Mouse (Mus musculus) heart, postnatal 0 days (tissue): ENCODE data around the gene Nrip1. TPM values are rescaled to one million over a fixed set of nuclear protein-coding genes. Genes with fewer than 3 reads are reported as not detected.
A peak's percentile ranks its signal among the peaks of the same experiment; 100 is the strongest.

Experiments used
- ATAC-seq: fragments of 200-750 bp; cut with Nextera tagmentation; 2 replicates; pipeline ENCODE4 v1.8.0; 2017; ENCODE audit warnings: low read depth, moderate number of reproducible peaks, moderate library complexity; ENCODE audit not compliant: insufficient read depth
- DNase-seq: peaks from one replicate; pipeline ENCODE4 v3.0.0-alpha.2; 2016; ENCODE audit warnings: low spot score
- H3K27ac ChIP-seq: fragments of 300-500 bp; sonication (generic); 2 replicates; pipeline ENCODE4 v1.5.1; 2014; ENCODE audit warnings: low read depth, mild to moderate bottlenecking
- H3K27me3 ChIP-seq: fragments of 300-500 bp; sonication (generic); 2 replicates; pipeline ENCODE4 v1.6.1; 2014; ENCODE audit warnings: low read length, mixed read lengths; ENCODE audit not compliant: control insufficient read depth, insufficient read depth
- H3K36me3 ChIP-seq: fragments of 300-500 bp; sonication (generic); replicated peaks from 2 replicates; pipeline ENCODE4 v1.6.1; 2014; ENCODE audit warnings: low read length, mixed read lengths; ENCODE audit not compliant: control insufficient read depth, insufficient read depth
- H3K4me1 ChIP-seq: fragments of 300-500 bp; sonication (generic); 2 replicates; pipeline ENCODE4 v1.6.1; 2014; ENCODE audit warnings: antibody characterized with exemption; ENCODE audit not compliant: control insufficient read depth, insufficient read depth
- H3K4me2 ChIP-seq: fragments of 300-500 bp; sonication (generic); 2 replicates; pipeline ENCODE4 v1.6.1; 2014; ENCODE audit warnings: low read depth, mild to moderate bottlenecking, low read length, moderate library complexity
- H3K4me3 ChIP-seq: fragments of 300-500 bp; sonication (generic); 2 replicates; pipeline ENCODE4 v1.5.1; 2014; ENCODE audit warnings: low read depth, low read length
- H3K9ac ChIP-seq: fragments of 300-500 bp; sonication (generic); replicated peaks from 2 replicates; pipeline ENCODE4 v1.6.1; 2014; ENCODE audit warnings: low read depth, low read length, mixed read lengths
- H3K9me3 ChIP-seq: fragments of 300-500 bp; sonication (generic); replicated peaks from 2 replicates; pipeline ENCODE4 v1.6.1; 2016; ENCODE audit warnings: low read length; ENCODE audit not compliant: control insufficient read depth
- CTCF ChIP-seq: IDR thresholded peaks from 2 replicates; pipeline ENCODE4 v1.5.1; 2016; ENCODE audit warnings: antibody characterized with exemption, control low read depth, low read depth
- EP300 ChIP-seq: IDR thresholded peaks from 2 replicates; pipeline ENCODE4 v1.6.1; 2016; ENCODE audit warnings: antibody characterized with exemption, low read depth
- WGBS: fragments of 180-500 bp; shearing (Covaris S2); extraction: QIAGEN DNeasy Blood & Tissue Kit; methylation state at CpG from one replicate; pipeline ENCODE4 v1.1.7; 2014; 5-methylcytosine and 5-hydroxymethylcytosine counted together
- polyA plus RNA-seq: library from polyadenylated mRNA; unstranded; fragments of >200 nt; fragmentation: Nextera tagmentation; extraction: Ambion mirVana; gene quantifications from 2 replicates; pipeline ENCODE4 v1.2.1, GENCODE M21; 2015
- total RNA-seq: library from RNA; depleted of rRNA; stranded (reverse); fragments of >200 nt; gene quantifications from 2 replicates; pipeline ENCODE4 v1.2.3, GENCODE M21; 2014; ENCODE audit warnings: low replicate concordance

Gene Nrip1
- total and polyA plus RNA-seq, 2 experiments from 2014 or later = 9.0 to 13.3 TPM

GRCm38 (mm10) chr16:76332127-76332526 lies 41.5 kb downstream of the Nrip1 start:
- H3K27ac ChIP-seq = no peak overlapping the region
- H3K27me3 ChIP-seq = no peaks in the 10 kb centered on the region
- 72% methylated on average over 7 of the region's 7 CpGs for WGBS
- H3K9ac ChIP-seq = no peak overlapping the region
- H3K36me3 ChIP-seq = 0 out of 2 replicates have a peak, but pooled peaks cover 9% of the 10 kb centered on the region
- DNase-seq = no peak
- no peak overlapping the region for H3K4me2 ChIP-seq
- no peaks in the 10 kb centered on the region for H3K9me3 ChIP-seq
- TF ChIP-seq EP300 (no peak), CTCF (no peak)
- H3K4me3 ChIP-seq = no peak overlapping the region
- H3K4me1 ChIP-seq = no peaks in the 10 kb centered on the region
- ATAC-seq = no peak

GRCm38 (mm10) chr16:76331231-76331630 lies 42.4 kb downstream of the Nrip1 start:
- Histone ChIP-seq H3K4me1 (no peaks in the 10 kb centered on the region), H3K9ac (no peak overlapping the region), H3K9me3 (no peaks in the 10 kb centered on the region), H3K4me2 (no peak overlapping the region), H3K4me3 (no peak overlapping the region), H3K27me3 (no peaks in the 10 kb centered on the region), H3K27ac (no peak overlapping the region), H3K36me3 (0 out of 2 replicates have a peak, but pooled peaks cover 6% of the 10 kb centered on the region)
- 86% methylated on average over 7 of the region's 7 CpGs for WGBS
- no peak for TF ChIP-seq EP300
- no peak for TF ChIP-seq CTCF
- ATAC-seq = no peak
- DNase-seq = no peak

GRCm38 (mm10) chr16:76325315-76325710 lies 48.3 kb downstream of the Nrip1 start:
- Histone ChIP-seq H3K9me3 (no peaks in the 10 kb centered on the region), H3K4me1 (peaks cover 23% of the 10 kb centered on the region), H3K27ac (no peak overlapping the region), H3K9ac (no peak overlapping the region), H3K36me3 (0 out of 2 replicates have a peak, but pooled peaks cover 8% of the 10 kb centered on the region), H3K27me3 (no peaks in the 10 kb centered on the region), H3K4me3 (no peak overlapping the region), H3K4me2 (no peak overlapping the region)
- TF ChIP-seq CTCF = no peak
- no peak for TF ChIP-seq EP300
- DNase-seq (no peak), ATAC-seq (no peak)
- 91% methylated on average over 3 of the region's 3 CpGs for WGBS

- H3K9me3 ChIP-seq = no peaks in the 10 kb centered on the region
- no peak for DNase-seq
Observed at GRCm38 (mm10) chr16:76324411-76325314, 49.0 kb downstream of the Nrip1 start.

GRCm38 (mm10) chr16:76323594-76324307 lies 49.9 kb downstream of the Nrip1 start:
- Histone ChIP-seq H3K27ac (0 out of 2 replicates have a peak overlapping the region, but pooled peaks have one; percentile 22), H3K4me3 (no peak overlapping the region)
- WGBS = 58% methylated on average over 4 of the region's 4 CpGs

More at GRCm38 (mm10) chr16:76324411-76325314, 49.0 kb downstream of the Nrip1 start:
- ATAC-seq = no peak
- Histone ChIP-seq H3K4me3 (no peak overlapping the region), H3K27me3 (no peaks in the 10 kb centered on the region), H3K9ac (no peak overlapping the region), H3K4me1 (peaks cover 29% of the 10 kb centered on the region), H3K27ac (no peak overlapping the region), H3K4me2 (no peak overlapping the region), H3K36me3 (0 out of 2 replicates have a peak, but pooled peaks cover 8% of the 10 kb centered on the region)
- no peak for TF ChIP-seq CTCF
- no peak for TF ChIP-seq EP300
- WGBS = 69% methylated on average over 3 of the region's 4 CpGs

More at GRCm38 (mm10) chr16:76323594-76324307, 49.9 kb downstream of the Nrip1 start:
- DNase-seq (no peak), ATAC-seq (no peak)
- Histone ChIP-seq H3K27me3 (no peaks in the 10 kb centered on the region), H3K36me3 (0 out of 2 replicates have a peak, but pooled peaks cover 8% of the 10 kb centered on the region), H3K9ac (no peak overlapping the region), H3K4me1 (peaks cover 29% of the 10 kb centered on the region), H3K4me2 (no peak overlapping the region), H3K9me3 (no peaks in the 10 kb centered on the region)
- TF ChIP-seq CTCF = no peak
- TF ChIP-seq EP300 = no peak
